ENCODE assay signal across 12 mouse cellular contexts in the genomic region with DNA sequence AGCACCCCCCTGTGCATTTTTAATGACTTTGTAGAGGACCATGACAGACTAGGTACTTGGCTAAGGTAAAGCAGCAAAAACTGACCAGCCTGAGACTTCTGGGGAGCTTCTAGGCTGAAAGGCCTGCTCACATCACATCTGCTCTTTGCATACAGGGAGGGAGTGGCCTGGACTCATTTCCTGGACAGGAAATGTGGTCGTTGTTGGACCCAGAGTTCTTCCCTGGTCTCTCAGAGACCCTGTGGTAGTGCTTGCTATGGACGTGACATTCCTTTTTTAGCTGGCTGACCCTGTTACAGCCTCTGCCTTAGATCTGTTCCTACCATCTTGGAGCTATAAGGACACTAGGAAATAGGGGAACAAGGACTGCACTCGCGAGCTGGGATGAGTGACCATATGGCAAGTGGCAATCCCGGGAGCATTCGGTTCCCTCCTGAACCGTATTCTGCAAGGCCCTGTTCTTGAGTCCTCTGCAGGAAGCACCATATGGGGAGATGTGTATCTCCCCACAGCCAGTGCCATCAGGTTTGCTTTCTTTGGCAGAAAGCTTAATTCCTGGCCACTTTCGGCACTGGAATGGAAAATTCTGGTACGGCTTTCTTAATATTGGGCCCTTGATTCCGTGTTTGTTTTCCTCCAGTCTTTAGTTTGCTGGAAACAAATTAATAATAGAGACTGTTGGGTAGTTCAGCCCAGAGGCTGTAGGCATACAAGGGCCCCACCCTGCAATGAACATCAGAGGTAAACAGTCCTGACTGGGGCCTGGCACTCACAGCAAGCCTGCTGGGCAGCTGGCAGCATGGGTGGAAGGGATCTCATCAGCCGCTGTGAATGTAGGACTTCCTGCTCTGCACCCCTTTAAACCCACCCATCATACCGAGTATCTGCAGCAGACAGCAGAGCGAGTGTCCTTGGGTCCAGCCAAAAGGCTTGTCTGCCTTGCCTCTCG. TPM values are rescaled to one million over a fixed set of nuclear protein-coding genes. Genes with fewer than 3 reads are reported as not detected.
A peak's percentile ranks its signal among the peaks of the same experiment; 100 is the strongest.
DNase-seq lines count a peak whose midpoint lies in the region; ATAC-seq and TF ChIP-seq lines count a peak whose summit lies in the region.
"Had no signal": no experiment of that assay in that cellular context is flagged by ENCODE, and none has a peak within 500 bp of the region (broad histone marks: within the 10 kb centered on the region; RNA-seq: fewer than 3 reads in every experiment).

No protein-coding gene starts in this region.

- 71% methylated on average over 14 of the region's 14 CpGs for WGBS in liver, embryonic 13.5 days (ENCODE audit: insufficient replicate concordance)
- 73% methylated on average over 14 of the region's 14 CpGs for WGBS in lung, postnatal 0 days

- H3K36me3 ChIP-seq in liver, embryonic 13.5 days: peaks cover 51% of the 10 kb centered on the region
- H3K36me3 ChIP-seq in lung, postnatal 0 days (ENCODE audit: insufficient read depth, low read length): peaks cover 22% of the 10 kb centered on the region

- 0 out of 2 replicates have a peak overlapping the region, but pooled peaks have one; percentile 6 for H3K9ac ChIP-seq in liver, embryonic 13.5 days
- no peak overlapping the region for H3K9ac ChIP-seq in lung, postnatal 0 days (replicated peaks; ENCODE audit: low read depth)
- H3K9ac ChIP-seq: liver, embryonic 14.5 days had no signal

- TF ChIP-seq CTCF in lung, postnatal 0 days (IDR thresholded peaks at IDR 0.05): no peak

- H3K4me2 ChIP-seq in liver, embryonic 13.5 days: no peak overlapping the region
- H3K4me2 ChIP-seq in lung, postnatal 0 days (replicated peaks; ENCODE audit: low read depth, low read length): no peak overlapping the region

- no peaks in the 10 kb centered on the region for H3K9me3 ChIP-seq in liver, embryonic 13.5 days (replicated peaks)
- no peaks in the 10 kb centered on the region for H3K9me3 ChIP-seq in lung, postnatal 0 days (ENCODE audit: low read length)
- H3K9me3 ChIP-seq: forebrain, embryonic 10.5 days had no signal

- TF ChIP-seq EP300 in lung, postnatal 0 days (IDR thresholded peaks at IDR 0.05): no peak

- H3K4me3 ChIP-seq in liver, embryonic 13.5 days (replicated peaks): no peak overlapping the region
- no peak overlapping the region for H3K4me3 ChIP-seq in lung, postnatal 0 days (ENCODE audit: low read depth, low read length)
- H3K4me3 ChIP-seq: forebrain, embryonic 10.5 days; myocyte had no signal

- peak overlapping the region; percentile 47; the same call in 1 of the 2 replicates for H3K27ac ChIP-seq in liver, embryonic 13.5 days
- H3K27ac ChIP-seq in lung, postnatal 0 days (ENCODE audit: low read length): peak overlapping the region; percentile 32; the same call in 1 of the 2 replicates
- H3K27ac ChIP-seq: forebrain, embryonic 10.5 days; liver, embryonic 14.5 days had no signal

- DNase-seq in gastrocnemius, postnatal 25 days: peak; percentile 37
- DNase-seq in gastrocnemius, adult 18-20 months (ENCODE audit: low spot score): no peak
- no peak for DNase-seq in liver, embryonic 13.5 days
- DNase-seq in liver (no peak), MN1 (ENCODE audit: low spot score) (no peak)
- peak; percentile 71 to 78 for DNase-seq in cerebellum, postnatal 36 days
- DNase-seq in lung, postnatal 0 days (ENCODE audit: low spot score): peak; percentile 36
- no peak for DNase-seq in kidney, postnatal 36 days
- DNase-seq: adrenal gland, adult 8-10 months had no signal

- H3K27me3 ChIP-seq in liver, embryonic 13.5 days: no peaks in the 10 kb centered on the region
- no peaks in the 10 kb centered on the region for H3K27me3 ChIP-seq in lung, postnatal 0 days (replicated peaks; ENCODE audit: insufficient read depth, low read length)

- H3K4me1 ChIP-seq in liver, embryonic 13.5 days (replicated peaks): peaks cover 37% of the 10 kb centered on the region
- no peaks in the 10 kb centered on the region for H3K4me1 ChIP-seq in lung, postnatal 0 days (ENCODE audit: insufficient read depth, low read depth, low read length)

- no peak for ATAC-seq in liver, embryonic 13.5 days (ENCODE audit: low read depth)
- ATAC-seq in lung, postnatal 0 days: peak; percentile 46

RNA-seq across cellular contexts. Expression of a gene that starts 30.0 kb away (rescaled TPM):
- total RNA-seq in gastrocnemius, postnatal 25 days (2021): 10 to 100 TPM; 24.5 to 26.8 TPM
- 10 to 100 TPM; 30.1 to 36.7 TPM for total RNA-seq in gastrocnemius, adult 18-20 months (2021)
- polyA plus RNA-seq in liver, embryonic 13.5 days (2015; fragmentation: Nextera tagmentation; extraction: Ambion mirVana): 9.1 and 10.3 TPM in 2 replicates
- polyA plus RNA-seq in lung, postnatal 0 days (2015; fragmentation: Nextera tagmentation; extraction: Ambion mirVana): 17.5 and 20.9 TPM in 2 replicates

Comparison
In these comparisons a context has a peak if more than half of its experiments do, and no peak if none do; other contexts are left out.
1. DNase-seq: peak in gastrocnemius, postnatal 25 days (single experiment), cerebellum, postnatal 36 days (2 of 2) and lung, postnatal 0 days (single experiment); none in gastrocnemius, adult 18-20 months (single experiment), liver, embryonic 13.5 days (single experiment), liver (single experiment), MN1 (single experiment) and kidney, postnatal 36 days (0 of 2).